Mouse (Mus musculus) stomach, embryonic 14.5 days (tissue): Measurements from ENCODE around the gene Fam126a. TPM values are rescaled to one million over a fixed set of nuclear protein-coding genes. Genes with fewer than 3 reads are reported as not detected.

Source experiments
- ATAC-seq: fragments of 200-750 bp; cut with Nextera tagmentation; 2 replicates; pipeline ENCODE4 v1.8.0; 2017; ENCODE audit warnings: low read depth, moderate TSS enrichment; ENCODE audit not compliant: insufficient number of reproducible peaks, insufficient read depth, low FRiP score
- H3K27ac ChIP-seq: fragments of 300-500 bp; sonication (generic); 2 replicates; pipeline ENCODE4 v1.5.1; 2014; ENCODE audit warnings: mild to moderate bottlenecking, low read length, moderate library complexity, mixed read lengths
- H3K27me3 ChIP-seq: fragments of 300-500 bp; sonication (generic); 2 replicates; pipeline ENCODE4 v1.6.1; 2014; ENCODE audit warnings: low read length, control low read depth, mixed read lengths; ENCODE audit not compliant: control insufficient read depth, insufficient read depth
- H3K36me3 ChIP-seq: fragments of 300-500 bp; sonication (generic); 2 replicates; pipeline ENCODE4 v1.6.1; 2014; ENCODE audit warnings: mild to moderate bottlenecking, control low read depth, low read length, moderate library complexity, mixed read lengths; ENCODE audit not compliant: control insufficient read depth, insufficient read depth
- H3K4me1 ChIP-seq: fragments of 300-500 bp; sonication (generic); 2 replicates; pipeline ENCODE4 v1.6.1; 2014; ENCODE audit warnings: low read length, control low read depth, mixed read lengths; ENCODE audit not compliant: control insufficient read depth, insufficient read depth
- H3K4me2 ChIP-seq: fragments of 300-500 bp; sonication (generic); replicated peaks from 2 replicates; pipeline ENCODE4 v1.6.1; 2014; ENCODE audit warnings: low read depth, low read length, control low read depth
- H3K4me3 ChIP-seq: fragments of 300-500 bp; sonication (generic); 2 replicates; pipeline ENCODE4 v1.5.1; 2014; ENCODE audit warnings: low read depth, low read length, control low read depth
- H3K9ac ChIP-seq: fragments of 300-500 bp; sonication (generic); replicated peaks from 2 replicates; pipeline ENCODE4 v1.6.1; 2014; ENCODE audit warnings: low read depth, mild to moderate bottlenecking, control low read depth, low read length, moderate library complexity, mixed read lengths
- H3K9me3 ChIP-seq: fragments of 300-500 bp; sonication (generic); 2 replicates; pipeline ENCODE4 v1.6.1; 2016; ENCODE audit warnings: low read depth, low read length, control low read depth; ENCODE audit not compliant: control insufficient read depth
- WGBS: fragments of 180-500 bp; shearing (Covaris S2); extraction: QIAGEN DNeasy Blood & Tissue Kit; methylation state at CpG from one replicate; pipeline ENCODE4 v1.1.7; 2014; 5-methylcytosine and 5-hydroxymethylcytosine counted together
- polyA plus RNA-seq: library from polyadenylated mRNA; unstranded; fragments of >200 nt; fragmentation: Nextera tagmentation; extraction: Ambion mirVana; gene quantifications from 2 replicates; pipeline ENCODE4 v1.2.1, GENCODE M21; 2014

The Fam126a gene
- polyA plus RNA-seq, 1 experiment from 2014 or later = 21.3 TPM

DNA sequence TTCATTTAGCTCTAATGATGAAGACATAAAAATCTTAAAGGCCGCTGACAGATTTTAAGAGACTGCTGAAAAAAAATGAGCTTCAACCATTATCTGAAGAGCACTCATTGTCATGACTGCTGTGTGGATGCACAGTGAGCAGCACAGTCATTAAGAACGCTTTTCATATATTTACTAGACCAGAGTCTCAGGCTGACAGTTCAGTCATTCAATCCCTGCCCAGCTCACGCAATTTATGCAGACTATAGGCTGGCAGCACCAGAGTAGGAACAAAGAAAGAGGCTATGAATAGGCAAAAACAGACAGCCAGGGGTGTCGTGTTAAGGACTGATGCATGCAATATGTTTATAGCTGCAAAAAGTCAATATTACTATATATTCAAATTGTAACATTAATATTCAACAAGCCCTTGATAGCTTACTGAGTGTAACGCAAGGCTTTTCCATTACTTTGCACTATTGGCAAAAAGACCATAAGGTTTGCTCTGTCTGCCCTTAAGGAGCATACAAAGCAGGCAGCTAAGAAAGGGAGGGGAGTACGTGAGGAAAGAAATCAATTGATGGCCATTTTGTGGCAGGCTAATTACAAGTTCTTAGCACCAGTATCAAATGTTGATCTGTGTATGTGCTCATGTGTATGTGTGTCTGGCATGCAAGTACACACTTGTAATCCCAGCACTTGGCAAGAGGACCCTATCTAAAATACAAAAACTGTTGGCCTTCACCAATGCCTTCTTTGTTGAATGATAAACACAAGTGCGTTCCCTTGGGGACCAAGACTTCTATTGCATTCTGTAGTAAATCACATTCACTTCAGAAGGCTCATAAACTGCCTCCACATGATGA, 10.9 kb downstream of the Fam126a start:
- WGBS = 86% methylated on average over 7 of the region's 7 CpGs
- Histone ChIP-seq H3K4me3 (no peak overlapping the region), H3K9me3 (no peaks in the 10 kb centered on the region), H3K27ac (no peak overlapping the region), H3K27me3 (no peaks in the 10 kb centered on the region), H3K36me3 (no peaks in the 10 kb centered on the region), H3K4me1 (no peaks in the 10 kb centered on the region), H3K4me2 (no peak overlapping the region), H3K9ac (no peak overlapping the region)
- no peak for ATAC-seq

DNA sequence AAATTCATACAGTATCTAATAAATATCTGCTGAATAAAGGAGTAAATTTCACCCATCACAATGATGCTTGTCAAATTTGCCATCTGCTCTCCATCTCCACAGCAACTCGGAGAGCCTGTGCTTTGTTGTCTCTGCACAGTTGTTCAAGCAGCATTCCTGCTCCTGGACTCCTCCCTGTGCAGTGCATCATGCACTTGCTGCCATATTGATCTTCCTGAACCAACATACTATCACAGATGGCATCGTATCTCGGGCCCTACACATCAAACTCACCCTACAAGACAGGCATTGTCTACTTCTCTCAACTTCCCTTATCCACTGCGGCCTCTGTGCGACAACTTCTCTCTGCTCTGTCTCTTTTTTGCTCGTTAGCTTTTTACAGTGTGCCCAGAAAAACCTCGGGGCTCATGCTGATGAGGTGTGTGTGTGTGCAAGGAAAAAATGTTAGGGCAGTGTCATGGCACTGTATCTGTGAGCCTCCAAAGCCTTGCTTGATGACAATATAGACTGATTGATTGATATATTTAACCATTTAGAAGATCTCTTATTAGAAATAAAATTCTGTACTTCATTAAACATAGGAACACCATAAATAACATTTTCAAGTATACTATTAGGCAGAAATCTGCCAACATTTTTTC, 11.7 kb downstream of the Fam126a start:
- Histone ChIP-seq H3K4me1 (no peaks in the 10 kb centered on the region), H3K36me3 (no peaks in the 10 kb centered on the region), H3K4me2 (no peak overlapping the region), H3K27ac (no peak overlapping the region), H3K9me3 (no peaks in the 10 kb centered on the region), H3K4me3 (no peak overlapping the region), H3K9ac (no peak overlapping the region), H3K27me3 (no peaks in the 10 kb centered on the region)
- WGBS = 81% methylated on average over 7 of the region's 7 CpGs
- no peak for ATAC-seq

- no peak overlapping the region for H3K27ac ChIP-seq
- no peak overlapping the region for H3K9ac ChIP-seq
- no peak overlapping the region for H3K4me3 ChIP-seq
- no peak overlapping the region for H3K4me2 ChIP-seq
- no peaks in the 10 kb centered on the region for H3K9me3 ChIP-seq
- no peaks in the 10 kb centered on the region for H3K36me3 ChIP-seq
- 97% methylated on average over 1 of the region's 1 CpGs for WGBS
- ATAC-seq = no peak
- H3K27me3 ChIP-seq = no peaks in the 10 kb centered on the region
- no peaks in the 10 kb centered on the region for H3K4me1 ChIP-seq
Observed at GRCm38 (mm10) chr5:24016912-24017311, 13.6 kb downstream of the Fam126a start.

GRCm38 (mm10) chr5:24013338-24014003, 17.0 kb downstream of the Fam126a start:
- Histone ChIP-seq H3K4me2 (no peak overlapping the region), H3K27ac (no peak overlapping the region), H3K27me3 (no peaks in the 10 kb centered on the region), H3K9ac (no peak overlapping the region), H3K4me3 (no peak overlapping the region), H3K36me3 (no peaks in the 10 kb centered on the region), H3K9me3 (no peaks in the 10 kb centered on the region), H3K4me1 (no peaks in the 10 kb centered on the region)
- 75% methylated on average over 5 of the region's 5 CpGs for WGBS
- no peak for ATAC-seq

DNA sequence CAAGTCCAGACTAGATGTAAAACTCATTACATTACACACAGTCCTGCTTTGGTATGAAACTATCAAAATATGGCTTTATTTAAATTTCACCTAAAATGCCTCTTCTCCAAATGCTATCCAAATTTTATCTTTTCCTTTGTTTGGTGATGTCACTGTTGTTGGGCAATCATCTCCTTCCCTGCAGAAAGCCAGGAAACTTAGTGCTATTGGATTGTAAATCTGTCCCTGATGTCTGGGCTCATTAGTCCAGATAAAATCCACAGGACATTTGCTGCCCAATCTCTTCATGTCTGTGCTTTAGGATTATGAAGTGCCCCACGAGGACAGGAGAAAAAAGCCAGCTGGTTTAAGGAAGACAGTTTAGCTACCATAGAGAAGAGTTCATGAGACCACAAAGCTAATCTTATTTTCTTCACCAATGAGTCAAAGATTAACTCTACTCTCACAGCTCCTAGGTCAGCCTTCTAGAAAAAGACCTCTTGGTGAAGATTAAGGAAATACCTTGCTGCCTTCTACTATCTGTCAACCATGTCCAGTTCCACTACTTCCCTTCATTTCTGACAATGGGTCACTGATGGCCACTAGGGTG, 31.3 kb downstream of the Fam126a start:
- H3K36me3 ChIP-seq = no peaks in the 10 kb centered on the region; the same call in 1 of the 2 replicates
- no peaks in the 10 kb centered on the region for H3K4me1 ChIP-seq
- H3K4me3 ChIP-seq = no peak overlapping the region
- no peak for ATAC-seq
- H3K9me3 ChIP-seq = no peaks in the 10 kb centered on the region
- no peak overlapping the region for H3K9ac ChIP-seq
- H3K27ac ChIP-seq = no peak overlapping the region
- H3K27me3 ChIP-seq = no peaks in the 10 kb centered on the region
- WGBS = 56% methylated on average over 1 of the region's 1 CpGs
- H3K4me2 ChIP-seq = no peak overlapping the region

DNA sequence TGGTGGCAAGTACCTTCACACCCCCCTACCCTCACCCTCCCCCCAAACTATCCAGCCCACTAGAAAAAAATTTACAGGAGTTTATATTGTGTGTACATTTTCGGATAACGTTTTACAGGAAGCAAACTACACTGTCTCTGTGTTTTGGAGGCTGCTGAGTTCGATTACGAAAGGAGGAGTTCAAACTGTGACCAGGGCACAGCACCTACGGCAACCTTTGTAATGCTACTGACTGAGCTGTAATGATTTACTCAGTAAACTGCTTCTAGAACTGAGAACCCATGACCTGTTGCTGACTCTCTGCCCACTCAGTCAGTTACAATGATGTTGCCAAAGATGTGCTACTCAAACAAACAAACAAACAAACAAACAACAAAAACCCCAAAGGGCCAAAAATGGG, 34.5 kb downstream of the Fam126a start:
- Histone ChIP-seq H3K36me3 (no peaks in the 10 kb centered on the region; the same call in 1 of the 2 replicates), H3K4me1 (peaks cover 5% of the 10 kb centered on the region; the same call in 1 of the 2 replicates), H3K27ac (no peak overlapping the region), H3K9me3 (no peaks in the 10 kb centered on the region), H3K4me2 (no peak overlapping the region), H3K9ac (no peak overlapping the region), H3K27me3 (no peaks in the 10 kb centered on the region), H3K4me3 (no peak overlapping the region)
- ATAC-seq = no peak
- 75% methylated on average over 5 of the region's 5 CpGs for WGBS

DNA sequence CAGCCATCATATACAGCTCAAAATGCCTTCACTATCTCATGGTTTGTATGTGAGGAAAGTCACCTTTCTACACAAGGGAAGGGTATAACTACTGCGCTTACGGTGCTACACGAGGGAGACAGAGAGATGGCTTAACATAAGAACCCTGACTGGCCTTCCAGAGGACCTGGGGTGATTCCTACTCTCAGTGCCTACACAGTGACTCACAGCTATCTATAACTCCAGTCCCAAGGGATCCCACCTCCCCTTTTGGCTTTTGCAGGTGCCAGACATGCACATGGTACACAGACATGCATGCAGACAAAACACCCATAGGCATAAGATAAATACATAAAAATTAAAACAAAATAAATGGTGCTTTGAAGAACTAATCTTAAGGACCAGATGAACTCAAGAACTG, 35.6 kb downstream of the Fam126a start:
- 89% methylated on average over 3 of the region's 3 CpGs for WGBS
- Histone ChIP-seq H3K36me3 (no peaks in the 10 kb centered on the region; the same call in 1 of the 2 replicates), H3K9ac (no peak overlapping the region), H3K4me1 (peaks cover 5% of the 10 kb centered on the region; the same call in 1 of the 2 replicates), H3K4me3 (no peak overlapping the region), H3K27ac (no peak overlapping the region), H3K4me2 (no peak overlapping the region), H3K9me3 (no peaks in the 10 kb centered on the region), H3K27me3 (no peaks in the 10 kb centered on the region)
- no peak for ATAC-seq

GRCm38 (mm10) chr5:23994231-23994630, 36.3 kb downstream of the Fam126a start:
- 82% methylated on average over 2 of the region's 2 CpGs for WGBS

More at GRCm38 (mm10) chr5:23994231-23994630, 36.3 kb downstream of the Fam126a start:
- Histone ChIP-seq H3K4me2 (no peak overlapping the region), H3K27ac (no peak overlapping the region), H3K4me1 (peaks cover 5% of the 10 kb centered on the region; the same call in 1 of the 2 replicates), H3K9me3 (no peaks in the 10 kb centered on the region), H3K27me3 (no peaks in the 10 kb centered on the region), H3K4me3 (no peak overlapping the region), H3K36me3 (no peaks in the 10 kb centered on the region; the same call in 1 of the 2 replicates), H3K9ac (no peak overlapping the region)
- no peak for ATAC-seq
